Mouse (Mus musculus) adrenal gland, postnatal 36 days (tissue): ENCODE measurements around the gene Rbp1. TPM values are rescaled to one million over a fixed set of nuclear protein-coding genes. Genes with fewer than 3 reads are reported as not detected.

Experiments
- DNase-seq, 2 experiments: peaks; one replicate each; pipeline ENCODE4 v3.0.0; 2021; ENCODE audit warnings: mixed read lengths in 1 of 2
- long read RNA-seq, 2 experiments: library from polyadenylated mRNA; stranded (forward); transcript quantifications; one replicate each; pipeline ENCODE4 v2.0.0; 2021; ENCODE audit warnings: borderline sequencing depth in 2 of 2
- total RNA-seq, 2 experiments: library from RNA; stranded (reverse); gene quantifications; 2 replicates each; pipeline ENCODE4 v1.2.3; 2021

The Rbp1 gene
- total RNA-seq: 1 to 10 TPM; 5.5 to 5.9 TPM
- long read RNA-seq, experiment 1, transcript Rbp1-201 (4 exons, 2,652 nt): major isoform, 20 of 31 reads
- long read RNA-seq, experiment 1, partial matches to known transcripts: 11 of 31 reads
- long read RNA-seq, experiment 1, other reads (novel, unspliced or antisense): 0 of 31 reads
- long read RNA-seq, experiment 2, transcript Rbp1-201 (4 exons, 2,652 nt): major isoform, 7 of 12 reads
- long read RNA-seq, experiment 2, partial matches to known transcripts: 5 of 12 reads
- long read RNA-seq, experiment 2, other reads (novel, unspliced or antisense): 0 of 12 reads

DNA sequence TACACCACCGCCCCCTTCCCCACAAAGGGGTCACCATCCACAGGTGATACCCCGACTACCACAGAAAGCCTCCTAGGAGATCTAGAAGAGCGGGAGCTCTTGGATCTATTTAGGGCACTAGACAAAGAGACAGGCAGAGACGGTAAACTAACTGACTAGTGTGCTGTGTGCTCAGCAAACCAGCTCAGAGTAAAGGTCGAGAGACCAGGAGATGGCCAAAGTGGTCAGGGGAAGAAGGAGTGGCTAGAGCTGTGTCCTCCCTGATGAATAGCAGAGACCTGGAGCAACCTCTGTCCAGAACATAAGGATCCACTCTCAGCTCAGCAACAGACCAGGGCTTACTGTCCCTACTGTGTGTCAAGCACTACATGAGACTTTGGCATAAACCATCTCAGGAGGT lies at the start of gene Rbp1:
Rbp1 (plus strand) TSS at position 306 of the 400 bp plus-strand sequence.
- DNase-seq: no peak

GRCm38 (mm10) chr9:98373358-98373757 lies 49.4 kb upstream of the Rbp1 start:
- no peak for DNase-seq

- no peak for DNase-seq
These were observed 47.9 kb upstream of the Rbp1 start for GRCm38 (mm10) chr9:98374897-98375296.

DNA sequence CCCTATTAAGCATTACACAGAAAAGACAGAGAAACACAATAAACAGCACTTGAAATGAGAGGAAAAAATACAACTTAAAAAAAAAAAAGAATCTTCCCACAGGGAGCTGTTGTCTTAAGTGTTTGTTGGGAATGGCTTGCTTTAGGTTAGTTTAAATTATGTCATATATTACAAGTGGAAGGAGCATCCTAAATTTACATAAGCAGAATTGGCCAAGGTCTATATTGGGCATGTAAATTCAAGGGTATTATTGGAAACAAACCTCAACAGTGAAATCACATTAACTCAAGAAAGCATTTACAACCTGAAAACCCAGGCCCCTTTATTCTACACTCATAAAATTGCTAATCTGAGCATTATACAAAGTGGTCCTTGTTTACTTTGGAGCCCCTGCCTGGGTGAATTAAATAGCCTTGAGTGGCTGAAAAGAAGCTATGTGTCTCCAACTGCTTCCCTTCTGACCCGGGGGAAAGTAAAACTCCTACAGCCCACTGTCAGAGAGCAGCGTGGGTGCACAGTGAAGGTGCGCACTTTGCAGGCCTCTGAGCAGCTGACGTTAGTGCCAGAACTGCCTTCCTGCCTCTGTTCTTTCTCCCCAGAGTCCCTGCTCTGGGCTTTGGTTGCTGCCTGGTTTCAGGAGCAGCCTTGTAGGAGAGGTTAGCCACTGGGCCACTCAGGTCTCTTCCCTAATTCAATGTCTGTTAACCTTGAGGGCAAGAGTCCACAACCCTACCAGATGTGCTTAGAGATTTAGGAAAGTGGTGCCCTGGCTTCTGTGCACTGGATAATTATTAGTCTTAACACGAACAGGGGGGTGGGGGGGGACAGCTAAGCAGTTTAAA lies 47.2 kb upstream of the Rbp1 start:
- DNase-seq: no peak

DNA sequence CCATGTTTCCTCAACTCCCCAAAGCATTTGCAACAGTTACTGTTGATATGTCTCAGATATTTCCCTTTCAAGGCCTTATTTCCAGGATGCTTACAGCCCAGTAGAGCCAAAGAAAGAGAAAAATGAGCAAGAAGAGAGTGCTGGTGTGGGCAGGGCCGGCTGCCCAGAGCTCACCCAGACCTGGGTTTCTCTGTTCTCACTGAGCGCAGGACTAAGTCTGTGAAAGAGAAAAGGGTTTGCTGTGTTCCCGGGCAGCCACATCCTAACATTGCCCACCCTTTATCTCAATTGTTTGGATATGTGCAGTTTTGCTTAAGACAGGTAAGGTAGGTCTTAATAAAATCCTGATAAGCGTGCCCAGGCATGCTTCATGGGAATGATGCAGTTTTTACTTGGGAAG lies 43.0 kb upstream of the Rbp1 start:
- DNase-seq: no peak

DNA sequence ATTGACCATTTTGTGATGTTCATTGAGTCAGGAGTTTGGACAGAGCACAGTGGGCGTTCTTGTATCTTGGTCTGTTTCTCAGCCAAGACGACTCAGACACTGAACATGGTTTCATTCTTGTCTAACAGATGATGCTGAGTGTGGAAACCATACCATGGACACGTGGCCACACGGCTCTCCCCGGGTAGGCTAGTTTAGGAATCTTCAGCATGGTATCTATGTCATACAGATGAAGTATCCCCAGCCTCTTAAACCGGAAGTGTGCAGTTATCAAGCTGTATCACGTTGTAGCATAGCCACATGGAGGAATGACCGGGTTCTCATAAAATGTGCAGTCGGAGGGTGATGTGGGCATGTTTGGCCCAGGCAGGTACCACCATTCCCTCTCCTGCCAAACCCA lies 42.2 kb upstream of the Rbp1 start:
- DNase-seq: no peak

DNA sequence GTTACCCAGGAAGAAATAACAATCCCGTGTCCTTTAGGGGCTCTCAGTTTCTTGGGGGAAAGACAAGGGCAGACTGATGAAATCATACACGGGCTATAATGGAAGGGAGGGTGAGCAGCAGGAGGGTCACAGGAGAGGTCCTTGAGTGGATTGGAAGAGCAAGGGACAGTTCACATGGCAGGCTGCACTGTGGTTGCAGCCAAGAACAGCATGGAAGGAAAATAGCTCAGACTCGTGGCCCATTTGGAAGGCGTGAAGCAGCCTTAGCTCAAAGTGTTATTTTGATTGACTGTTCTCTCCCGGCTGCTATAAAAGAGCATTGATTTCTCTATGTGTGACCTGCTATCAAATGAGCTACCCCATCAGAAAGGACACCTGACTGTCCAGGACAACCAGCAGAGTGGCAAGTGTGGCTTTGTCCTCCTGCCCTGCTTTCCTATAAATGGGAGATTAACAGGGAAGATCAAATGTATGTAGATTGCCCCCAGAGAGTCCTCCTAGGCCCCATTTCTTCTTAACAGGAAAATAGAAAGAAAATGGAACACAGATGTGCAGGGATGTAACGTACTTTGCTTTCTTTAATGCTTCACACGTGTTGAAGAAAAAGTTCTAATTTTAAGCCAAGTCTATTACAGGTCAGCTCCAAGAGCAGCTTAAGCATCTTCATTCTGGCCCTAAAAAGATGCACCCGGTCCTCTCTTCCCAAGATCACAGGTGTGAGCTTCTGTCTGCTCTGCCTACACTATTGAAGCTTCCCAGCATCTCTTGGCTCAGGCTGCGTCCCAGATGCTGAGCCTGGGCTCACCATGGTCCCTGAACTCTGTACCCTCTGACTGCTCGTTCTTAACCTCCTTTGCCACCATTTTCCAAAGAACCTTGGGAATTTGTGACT lies 34.8 kb upstream of the Rbp1 start:
- no peak for DNase-seq

- no peak for DNase-seq
These were observed 34.2 kb upstream of the Rbp1 start for GRCm38 (mm10) chr9:98388633-98388965.

DNA sequence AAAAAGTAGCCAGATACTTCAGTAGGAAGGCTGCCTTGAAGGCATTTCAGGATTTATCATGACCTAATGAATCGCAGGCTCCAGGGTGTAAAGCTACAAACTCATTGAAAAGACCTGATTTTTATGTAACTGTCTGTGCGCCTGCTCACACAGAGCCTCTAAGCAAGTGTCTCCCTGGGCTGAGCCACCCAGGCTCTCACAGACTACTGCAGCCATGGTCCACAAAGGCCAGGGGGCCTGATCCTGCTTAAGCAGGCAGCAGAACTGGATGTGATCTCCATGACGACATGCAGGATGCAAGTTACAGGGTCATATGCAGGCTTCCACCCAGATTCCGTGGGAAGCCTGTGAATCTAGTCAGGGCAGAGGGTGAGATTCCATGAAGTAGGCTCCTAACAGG lies 29.3 kb upstream of the Rbp1 start:
- DNase-seq: no peak

DNA sequence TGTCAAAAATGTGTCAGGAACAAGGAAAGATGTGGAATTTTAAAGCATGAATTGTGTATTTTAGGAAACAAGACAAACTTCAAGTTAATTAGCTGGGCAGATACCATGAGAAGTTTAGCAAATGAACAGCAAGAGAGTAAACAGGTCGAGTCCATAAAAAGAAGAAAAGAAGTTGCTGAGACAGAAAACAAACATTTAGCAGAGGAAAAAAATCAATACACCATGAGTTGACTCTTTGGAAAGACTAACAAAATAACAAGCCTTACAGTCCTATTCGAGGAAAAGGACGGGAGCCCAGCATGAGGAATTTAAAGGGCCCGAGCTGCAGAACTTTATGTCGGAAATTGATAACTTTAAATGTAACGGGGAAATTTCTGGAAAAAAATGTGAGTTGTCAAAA lies 25.6 kb upstream of the Rbp1 start:
- no peak for DNase-seq

DNA sequence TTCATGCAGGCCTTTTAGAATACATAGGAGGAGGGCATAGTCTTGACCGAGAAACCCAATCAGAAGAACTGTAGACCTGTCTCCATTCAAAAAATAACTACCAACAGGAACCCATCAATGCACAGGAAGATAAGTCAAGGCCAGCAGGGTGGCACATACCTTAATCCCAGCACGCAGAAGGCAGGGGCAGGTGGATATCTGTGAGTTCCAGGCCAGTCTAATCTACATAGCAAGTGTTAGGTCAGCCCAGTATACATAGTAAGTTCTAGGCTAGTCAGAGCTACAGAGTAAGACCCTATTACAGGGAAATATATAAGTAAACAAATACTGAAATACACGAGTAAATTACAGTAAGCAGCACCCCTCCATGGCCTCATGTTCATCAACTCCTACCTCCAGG lies 24.9 kb upstream of the Rbp1 start:
- no peak for DNase-seq

- no peak for DNase-seq
These were observed 22.4 kb upstream of the Rbp1 start for GRCm38 (mm10) chr9:98400185-98400894.

DNA sequence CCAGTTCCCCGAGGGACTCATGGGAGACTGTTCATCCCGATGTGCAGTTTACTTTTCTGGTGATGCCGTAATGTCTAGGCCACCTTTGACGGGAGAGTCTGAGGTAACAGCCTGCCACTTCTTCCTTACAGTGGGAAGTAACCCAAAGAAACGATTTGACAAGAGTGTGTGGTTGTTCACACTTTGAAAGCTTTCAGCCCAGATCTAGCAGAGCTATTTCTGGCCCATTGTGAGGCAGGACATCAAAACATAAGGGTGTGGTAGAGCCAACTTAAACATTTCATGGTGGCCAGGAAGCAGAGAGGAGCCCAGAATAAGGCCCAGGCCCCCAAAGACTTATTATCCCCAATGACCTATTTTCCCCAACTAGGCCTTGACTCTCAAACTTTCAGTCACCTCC lies 21.1 kb upstream of the Rbp1 start:
- DNase-seq: no peak

GRCm38 (mm10) chr9:98407771-98408170 lies 15.0 kb upstream of the Rbp1 start:
- no peak for DNase-seq

DNA sequence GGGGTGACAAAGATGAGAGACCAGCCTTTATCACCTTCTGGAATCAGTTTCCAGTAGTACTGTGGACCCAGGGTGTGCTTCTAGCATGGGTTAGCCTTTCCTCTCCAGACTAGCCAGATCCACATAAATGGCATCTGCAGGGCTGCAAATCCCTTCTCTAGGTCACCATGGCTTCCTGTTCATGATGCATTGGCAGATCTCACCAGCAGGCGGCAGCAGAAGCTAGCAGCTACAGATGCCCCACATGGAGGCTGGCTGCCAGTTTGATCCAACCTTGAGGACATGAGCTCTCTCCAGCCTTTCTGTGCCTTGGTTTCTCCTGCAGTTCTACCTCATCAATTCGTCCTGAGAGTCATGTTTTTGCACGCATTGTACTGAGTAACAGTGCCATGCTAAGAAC lies 13.6 kb upstream of the Rbp1 start:
- DNase-seq: peak; percentile 80 to 85

GRCm38 (mm10) chr9:98415427-98415826 lies 7.3 kb upstream of the Rbp1 start:
- DNase-seq: no peak

DNA sequence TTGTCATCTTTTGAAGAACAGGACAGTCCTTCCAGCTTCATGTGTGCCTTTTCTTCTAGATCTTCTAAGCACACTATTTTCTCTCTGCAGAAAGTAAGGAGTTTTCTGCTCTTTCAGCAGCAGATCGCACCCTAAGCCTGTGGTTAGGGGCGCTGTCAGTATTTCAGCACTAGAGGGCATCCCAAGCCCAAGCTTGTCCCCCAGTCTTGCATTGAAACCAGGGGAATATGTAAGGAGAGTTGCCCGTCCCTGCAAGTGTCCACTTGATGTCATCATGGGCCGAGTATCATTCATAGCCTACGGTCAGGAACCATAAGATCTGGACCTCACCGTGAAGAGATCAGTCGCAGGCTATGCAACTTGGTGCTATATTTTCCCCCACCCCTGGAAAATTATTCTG lies 4.8 kb upstream of the Rbp1 start:
- DNase-seq: peak in 1 of 2 experiments; percentile 10

DNA sequence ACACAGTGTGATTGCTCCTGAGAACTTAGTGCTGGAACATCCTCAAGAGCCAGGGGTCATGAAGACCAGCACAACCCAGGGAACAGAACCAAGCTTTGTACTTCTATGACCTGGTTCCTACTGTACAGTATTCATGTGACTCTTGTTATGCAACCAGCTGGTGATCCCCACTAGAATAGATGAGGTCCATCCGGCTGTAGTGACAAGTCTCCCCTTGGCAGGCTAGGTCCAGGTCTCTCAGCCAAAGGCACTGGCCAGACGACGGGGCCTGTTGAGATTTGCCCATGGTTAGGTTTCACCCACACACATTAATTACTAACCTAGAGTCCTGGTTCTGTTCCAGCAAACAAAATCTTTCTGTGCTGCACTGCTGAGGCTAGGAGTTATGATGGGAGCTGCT lies 4.4 kb upstream of the Rbp1 start:
- no peak for DNase-seq

GRCm38 (mm10) chr9:98420666-98421065 lies 2.1 kb upstream of the Rbp1 start:
- no peak for DNase-seq

GRCm38 (mm10) chr9:98421903-98422302 lies 858 bp upstream of the Rbp1 start:
- DNase-seq: no peak

GRCm38 (mm10) chr9:98423691-98424090 lies 930 bp downstream of the Rbp1 start:
- DNase-seq: no peak

GRCm38 (mm10) chr9:98424291-98424690 lies 1.5 kb downstream of the Rbp1 start:
- DNase-seq: no peak
